Mouse (Mus musculus) MEL (cell line): ENCODE results near the gene Kidins220. TPM values are rescaled to one million over a fixed set of nuclear protein-coding genes. Genes with fewer than 3 reads are reported as not detected.
A peak's percentile ranks its signal among the peaks of the same experiment; 100 is the strongest.

Experiments used
- DNase-seq: peaks from one replicate; pipeline ENCODE4 v3.0.0; 2011; ENCODE audit warnings: low read depth, low spot score
- H3K27ac ChIP-seq: 2 replicates; pipeline ENCODE4 v1.5.1; 2012; ENCODE audit warnings: low read depth, mild to moderate bottlenecking, control low read depth, low read length, moderate library complexity; ENCODE audit not compliant: control insufficient read depth
- H3K27me3 ChIP-seq, 2 experiments: fragments of 150-350 bp in 1 of 2; sonication (generic) in 1 of 2; 2 replicates each; pipeline ENCODE4 v1.6.1; 2012; ENCODE audit warnings: low read length in 2 of 2, mild to moderate bottlenecking in 2 of 2, improper control_type of control experiment in 1 of 2, moderate library complexity in 1 of 2; ENCODE audit not compliant: insufficient read depth in 2 of 2, control insufficient read depth in 1 of 2
- H3K36me3 ChIP-seq, 2 experiments: 2 replicates each; pipeline ENCODE4 v1.6.1; 2012 to 2014; ENCODE audit warnings: low read length in 2 of 2, improper control_type of control experiment in 1 of 2, inconsistent platforms in 1 of 2, mild to moderate bottlenecking in 1 of 2; ENCODE audit not compliant: insufficient read depth in 2 of 2, control insufficient read depth in 1 of 2
- H3K4me1 ChIP-seq, 2 experiments: fragments of 150-350 bp in 1 of 2; sonication (generic) in 1 of 2; 2 replicates each; pipeline ENCODE4 v1.6.1; 2012; ENCODE audit warnings: low read length in 2 of 2, improper control_type of control experiment in 1 of 2, mild to moderate bottlenecking in 1 of 2; ENCODE audit not compliant: insufficient read depth in 2 of 2, control insufficient read depth in 1 of 2
- H3K4me3 ChIP-seq, 2 experiments: fragments of 150-350 bp in 1 of 2; sonication (generic) in 1 of 2; 2 replicates each; pipeline ENCODE4 v1.5.1; 2012; ENCODE audit warnings: low read depth in 2 of 2, low read length in 2 of 2, mild to moderate bottlenecking in 2 of 2, moderate library complexity in 2 of 2, control low read depth in 1 of 2, improper control_type of control experiment in 1 of 2; ENCODE audit not compliant: control insufficient read depth in 1 of 2, insufficient read depth in 1 of 2
- H3K79me2 ChIP-seq: 2 replicates; pipeline ENCODE4 v1.6.1; 2012; ENCODE audit warnings: mild to moderate bottlenecking, low read length, moderate library complexity; ENCODE audit not compliant: control insufficient read depth, poor library complexity, insufficient read depth
- H3K9ac ChIP-seq: 2 replicates; pipeline ENCODE4 v1.6.1; 2012; ENCODE audit warnings: low read depth, mild to moderate bottlenecking, control low read depth, low read length, moderate library complexity; ENCODE audit not compliant: control insufficient read depth, poor library complexity, severe bottlenecking
- H3K9me3 ChIP-seq: fragments of 150-350 bp; sonication (generic); replicated peaks from 2 replicates; pipeline ENCODE4 v1.6.1; 2012; ENCODE audit warnings: mild to moderate bottlenecking, low read length, improper control_type of control experiment, moderate library complexity; ENCODE audit not compliant: insufficient read depth
- ETS1 ChIP-seq: IDR thresholded peaks from 2 replicates; pipeline ENCODE4 v1.6.1; 2012; ENCODE audit warnings: low read depth, mild to moderate bottlenecking, inconsistent platforms, low read length, improper control_type of control experiment, moderate library complexity
- HCFC1 ChIP-seq: IDR thresholded peaks from 2 replicates; pipeline ENCODE4 v1.6.1; 2012; ENCODE audit warnings: low read depth, mild to moderate bottlenecking, inconsistent platforms, low read length, improper control_type of control experiment, moderate library complexity
- JUND ChIP-seq: IDR thresholded peaks from 2 replicates; pipeline ENCODE4 v1.6.1; 2011; ENCODE audit warnings: low read depth, mild to moderate bottlenecking, improper control_type of control experiment, low read length
- KAT2A ChIP-seq: conservative IDR thresholded peaks from 2 replicates; pipeline ENCODE4 v1.6.1; 2012; ENCODE audit warnings: low read depth, low read length, improper control_type of control experiment, inconsistent platforms
- MAZ ChIP-seq: IDR thresholded peaks from 2 replicates; pipeline ENCODE4 v1.6.1; 2012; ENCODE audit warnings: low read depth, mild to moderate bottlenecking, inconsistent platforms, low read length, improper control_type of control experiment
- MYB ChIP-seq: IDR thresholded peaks from 2 replicates; pipeline ENCODE4 v1.6.1; 2011; ENCODE audit warnings: mild to moderate bottlenecking, low read depth, low read length, improper control_type of control experiment
- NRF1 ChIP-seq: IDR thresholded peaks from 2 replicates; pipeline ENCODE4 v1.6.1; 2014; ENCODE audit warnings: low read depth, mild to moderate bottlenecking, inconsistent platforms, low read length, improper control_type of control experiment, moderate library complexity; ENCODE audit not compliant: poor library complexity, insufficient read depth, severe bottlenecking
- POLR2A ChIP-seq, 2 experiments: IDR thresholded peaks; 2 replicates each; pipeline ENCODE4 v1.6.1; 2011 to 2012; ENCODE audit warnings: low read length in 2 of 2, mild to moderate bottlenecking in 2 of 2, control low read depth in 1 of 2, improper control_type of control experiment in 1 of 2, low read depth in 1 of 2, moderate library complexity in 1 of 2; ENCODE audit not compliant: control insufficient read depth in 1 of 2, insufficient read depth in 1 of 2, poor library complexity in 1 of 2
- POLR2AphosphoS2 ChIP-seq: IDR thresholded peaks from 2 replicates; pipeline ENCODE4 v1.6.1; 2011; ENCODE audit warnings: low read length, improper control_type of control experiment
- POLR2AphosphoS5 ChIP-seq: IDR thresholded peaks from 2 replicates; pipeline ENCODE4 v1.6.1; 2012; ENCODE audit warnings: low read depth, borderline replicate concordance, mild to moderate bottlenecking, inconsistent platforms, low read length, moderate library complexity, mixed read lengths
- RAD21 ChIP-seq: IDR thresholded peaks from 2 replicates; pipeline ENCODE4 v1.6.1; 2011; ENCODE audit warnings: mild to moderate bottlenecking, low read depth, low read length, improper control_type of control experiment
- SMC3 ChIP-seq: IDR thresholded peaks from 2 replicates; pipeline ENCODE4 v1.6.1; 2011; ENCODE audit warnings: low read depth, low read length, improper control_type of control experiment
- UBTF ChIP-seq: IDR thresholded peaks from 2 replicates; pipeline ENCODE4 v1.6.1; 2012; ENCODE audit warnings: low read depth, mild to moderate bottlenecking, inconsistent platforms, low read length, improper control_type of control experiment, moderate library complexity, borderline replicate concordance; ENCODE audit not compliant: insufficient read depth
- USF1 ChIP-seq: IDR thresholded peaks from 2 replicates; pipeline ENCODE4 v1.6.1; 2014; ENCODE audit warnings: low read depth, mild to moderate bottlenecking, inconsistent platforms, low read length, improper control_type of control experiment, moderate library complexity
- ZMIZ1 ChIP-seq: IDR thresholded peaks from 2 replicates; pipeline ENCODE4 v1.6.1; 2012; ENCODE audit warnings: low read depth, mild to moderate bottlenecking, inconsistent platforms, low read length, improper control_type of control experiment, moderate library complexity
- ZNF384 ChIP-seq: IDR thresholded peaks from 2 replicates; pipeline ENCODE4 v1.6.1; 2012; ENCODE audit warnings: low read depth, mild to moderate bottlenecking, inconsistent platforms, low read length, improper control_type of control experiment
- polyA plus RNA-seq, 2 experiments: library from polyadenylated mRNA; stranded (reverse) in 1 of 2; unstranded in 1 of 2; fragments of >175 nt in 1 of 2; fragments of >200 nt in 1 of 2; gene quantifications; 2 replicates each; pipeline versions ENCODE4 v1.2.1 to v1.2.4; 2012; ENCODE audit warnings: low replicate concordance in 2 of 2, low read depth in 1 of 2; ENCODE audit not compliant: insufficient read length in 2 of 2, insufficient read depth in 1 of 2, missing spikeins in 1 of 2
- total RNA-seq: library from RNA; depleted of rRNA; stranded (reverse); fragments of 300-350 nt; gene quantifications from 2 replicates; pipeline ENCODE4 v1.2.3, GENCODE M21; 2012

The Kidins220 gene
- total and polyA plus RNA-seq, 3 experiments = 26.2 to 124 (median 29.2) TPM

GRCm38 (mm10) chr12:25094621-25095521 is 120.1 kb downstream of the Kidins220 start:
- Histone ChIP-seq H3K4me1 (peaks cover 0 to 2% of the 10 kb centered on the region in 2 experiments; a peak in 2 of 4 replicates), H3K36me3 (peaks cover 0 to 3% of the 10 kb centered on the region in 2 experiments; a peak in 1 of 4 replicates), H3K79me2 (peaks cover 14% of the 10 kb centered on the region), H3K27ac (no peak overlapping the region), H3K9me3 (no peaks in the 10 kb centered on the region), H3K9ac (peak overlapping the region; percentile 55), H3K4me3 (peak overlapping the region; percentile 76 to 83), H3K27me3 (no peaks in the 10 kb centered on the region)
- peak; percentile 62 for DNase-seq
- TF ChIP-seq POLR2AphosphoS2 (no peak), HCFC1 (no peak), POLR2AphosphoS5 (no peak), ETS1 (no peak), RAD21 (no peak), MAZ (no peak), SMC3 (no peak)

GRCm38 (mm10) chr12:25095538-25095937 is 120.8 kb downstream of the Kidins220 start:
- no peak for TF ChIP-seq ZNF384
- no peak for TF ChIP-seq POLR2AphosphoS5
- TF ChIP-seq HCFC1 = no peak
- TF ChIP-seq MYB = no peak
- TF ChIP-seq POLR2A (IDR thresholded peaks at IDR 0.05; ENCODE audit: control insufficient read depth in 1 of 2, insufficient read depth in 1 of 2, low read depth in 1 of 2, low read length in 2 of 2, poor library complexity in 1 of 2) = no peak
- TF ChIP-seq USF1 = no peak
- no peak for TF ChIP-seq ZMIZ1
- no peak for TF ChIP-seq UBTF
- TF ChIP-seq JUND = no peak
- TF ChIP-seq NRF1 = no peak
- TF ChIP-seq KAT2A = no peak
- no peaks in the 10 kb centered on the region for H3K9me3 ChIP-seq
- H3K79me2 ChIP-seq = peaks cover 14% of the 10 kb centered on the region
- H3K4me3 ChIP-seq = peak overlapping the region; percentile 76 to 83
- H3K9ac ChIP-seq = peak overlapping the region; percentile 55
- peaks cover 0 to 3% of the 10 kb centered on the region in 2 experiments; a peak in 1 of 4 replicates for H3K36me3 ChIP-seq
- no peak overlapping the region for H3K27ac ChIP-seq
- no peaks in the 10 kb centered on the region for H3K27me3 ChIP-seq
- H3K4me1 ChIP-seq = peaks cover 0 to 2% of the 10 kb centered on the region in 2 experiments; a peak in 2 of 4 replicates
- DNase-seq = no peak
